ENCODE assay signal across 8 mouse cellular contexts in genomic region chr12:79503582-79504515, GRCm38 (mm10).
DNase-seq lines count a peak whose midpoint lies in the region; ATAC-seq and TF ChIP-seq lines count a peak whose summit lies in the region.

No protein-coding gene starts in this region.

- 0 out of 2 replicates have a peak, but pooled peaks have one; percentile 53 for ATAC-seq in heart, embryonic 15.5 days (replicated peaks; ENCODE audit: insufficient number of reproducible peaks, insufficient read depth, low FRiP score, low read depth)
- ATAC-seq in intestine, embryonic 15.5 days: peak; percentile 88
- ATAC-seq in midbrain, embryonic 11.5 days (ENCODE audit: low FRiP score): peak; percentile 98

- peak overlapping the region; percentile 46 for H3K27ac ChIP-seq in heart, embryonic 15.5 days
- no peak overlapping the region for H3K27ac ChIP-seq in heart, adult 2 months
- peak overlapping the region; percentile 86 for H3K27ac ChIP-seq in intestine, embryonic 15.5 days
- peak overlapping the region; percentile 52 for H3K27ac ChIP-seq in midbrain, embryonic 11.5 days (ENCODE audit: low read depth, low read length)

- no peak overlapping the region for H3K9ac ChIP-seq in heart, embryonic 15.5 days
- no peak overlapping the region for H3K9ac ChIP-seq in heart, adult 2 months (ENCODE audit: low read depth, low read length)
- H3K9ac ChIP-seq in intestine, embryonic 15.5 days: no peak overlapping the region
- no peak overlapping the region for H3K9ac ChIP-seq in midbrain, embryonic 11.5 days (ENCODE audit: low read length)

- H3K9me3 ChIP-seq in heart, embryonic 15.5 days (replicated peaks): no peaks in the 10 kb centered on the region
- no peaks in the 10 kb centered on the region for H3K9me3 ChIP-seq in intestine, embryonic 15.5 days
- H3K9me3 ChIP-seq in midbrain, embryonic 11.5 days (ENCODE audit: control insufficient read depth, low read length): no peaks in the 10 kb centered on the region; the same call in 1 of the 2 replicates

- no peak overlapping the region for H3K4me2 ChIP-seq in heart, embryonic 15.5 days
- H3K4me2 ChIP-seq in intestine, embryonic 15.5 days (replicated peaks): 0 out of 2 replicates have a peak overlapping the region, but pooled peaks have one; percentile 5
- no peak overlapping the region for H3K4me2 ChIP-seq in midbrain, embryonic 11.5 days

- H3K27me3 ChIP-seq in heart, embryonic 15.5 days: no peaks in the 10 kb centered on the region
- no peaks in the 10 kb centered on the region for H3K27me3 ChIP-seq in heart, adult 2 months (ENCODE audit: control insufficient read depth, insufficient read depth, low read length)
- no peaks in the 10 kb centered on the region for H3K27me3 ChIP-seq in intestine, embryonic 15.5 days (replicated peaks)
- no peaks in the 10 kb centered on the region for H3K27me3 ChIP-seq in midbrain, embryonic 11.5 days (ENCODE audit: control insufficient read depth, insufficient read depth, low read length)

- TF ChIP-seq CTCF in heart, adult 2 months (IDR thresholded peaks at IDR 0.05): no peak

- no peak for TF ChIP-seq POLR2A in heart, adult 2 months (IDR thresholded peaks at IDR 0.05; ENCODE audit: insufficient read depth, low read depth, low read length)

- no peak for TF ChIP-seq EP300 in heart, adult 2 months (IDR thresholded peaks at IDR 0.05; ENCODE audit: insufficient read depth, low read depth, low read length)

- no peak for DNase-seq in heart, adult 2 months
- DNase-seq in embryo, embryonic 11.5 days (ENCODE audit: low read depth, low spot score): peak; percentile 46
- DNase-seq in midbrain, embryonic 11.5 days (ENCODE audit: low spot score, missing footprints): peak; percentile 93
- DNase-seq in spleen, postnatal 14 days (ENCODE audit: low spot score in 2 of 2): no peak
- DNase-seq in urinary bladder, adult 2 months (ENCODE audit: low spot score): no peak
- no peak for DNase-seq in adrenal gland, postnatal 4 days (ENCODE audit: low spot score in 2 of 2)

- WGBS in heart, embryonic 15.5 days: 51% methylated on average over 3 of the region's 3 CpGs
- 81% methylated on average over 3 of the region's 3 CpGs for WGBS in heart, adult 2 months
- WGBS in intestine, embryonic 15.5 days: 54% methylated on average over 3 of the region's 3 CpGs
- 68% methylated on average over 3 of the region's 3 CpGs for WGBS in midbrain, embryonic 11.5 days

- peaks cover 28% of the 10 kb centered on the region for H3K4me1 ChIP-seq in heart, embryonic 15.5 days (replicated peaks)
- H3K4me1 ChIP-seq in heart, adult 2 months (ENCODE audit: control insufficient read depth, insufficient read depth, low read length): no peaks in the 10 kb centered on the region; the same call in 1 of the 2 replicates
- H3K4me1 ChIP-seq in intestine, embryonic 15.5 days (replicated peaks): peaks cover 20% of the 10 kb centered on the region
- H3K4me1 ChIP-seq in midbrain, embryonic 11.5 days (ENCODE audit: control insufficient read depth, insufficient read depth, low read length): peaks cover 21% of the 10 kb centered on the region; the same call in 1 of the 2 replicates

- no peaks in the 10 kb centered on the region for H3K36me3 ChIP-seq in heart, embryonic 15.5 days
- no peaks in the 10 kb centered on the region for H3K36me3 ChIP-seq in heart, adult 2 months (ENCODE audit: control insufficient read depth, insufficient read depth, low read length)
- H3K36me3 ChIP-seq in intestine, embryonic 15.5 days: no peaks in the 10 kb centered on the region
- no peaks in the 10 kb centered on the region for H3K36me3 ChIP-seq in midbrain, embryonic 11.5 days (ENCODE audit: control insufficient read depth, insufficient read depth, low read length)

- no peaks in the 10 kb centered on the region for H3K79me2 ChIP-seq in heart, adult 2 months (replicated peaks; ENCODE audit: control insufficient read depth, insufficient read depth, low read length)

- intact Hi-C loops in heart, adult 2 months (cut with DNase I): no loop called here

- H3K4me3 ChIP-seq in heart, embryonic 15.5 days: no peak overlapping the region
- no peak overlapping the region for H3K4me3 ChIP-seq in heart, adult 2 months
- no peak overlapping the region for H3K4me3 ChIP-seq in intestine, embryonic 15.5 days (replicated peaks)
- no peak overlapping the region for H3K4me3 ChIP-seq in midbrain, embryonic 11.5 days (ENCODE audit: low read depth, low read length)

Comparison
In these comparisons a context has a peak if more than half of its experiments do, and no peak if none do; other contexts are left out.
1. DNase-seq: peak in embryo, embryonic 11.5 days (single experiment) and midbrain, embryonic 11.5 days (single experiment); none in heart, adult 2 months (0 of 2), spleen, postnatal 14 days (0 of 2), urinary bladder, adult 2 months (single experiment) and adrenal gland, postnatal 4 days (0 of 2).
2. Peak in every context shown above with its lines, with median percentiles within 50 percentile points of each other: ATAC-seq.